Mouse (Mus musculus) stomach, postnatal 0 days (tissue): Measurements from ENCODE around the gene Pmm1.
A peak's percentile ranks its signal among the peaks of the same experiment; 100 is the strongest.

Experiments
- CTCF ChIP-seq: IDR thresholded peaks from 2 replicates; pipeline ENCODE4 v1.5.1; 2016; ENCODE audit warnings: antibody characterized with exemption, low read depth, mild to moderate bottlenecking, moderate library complexity
- EP300 ChIP-seq: optimal IDR thresholded peaks from 2 replicates; pipeline ENCODE3; 2016; ENCODE audit warnings: antibody characterized with exemption

DNA sequence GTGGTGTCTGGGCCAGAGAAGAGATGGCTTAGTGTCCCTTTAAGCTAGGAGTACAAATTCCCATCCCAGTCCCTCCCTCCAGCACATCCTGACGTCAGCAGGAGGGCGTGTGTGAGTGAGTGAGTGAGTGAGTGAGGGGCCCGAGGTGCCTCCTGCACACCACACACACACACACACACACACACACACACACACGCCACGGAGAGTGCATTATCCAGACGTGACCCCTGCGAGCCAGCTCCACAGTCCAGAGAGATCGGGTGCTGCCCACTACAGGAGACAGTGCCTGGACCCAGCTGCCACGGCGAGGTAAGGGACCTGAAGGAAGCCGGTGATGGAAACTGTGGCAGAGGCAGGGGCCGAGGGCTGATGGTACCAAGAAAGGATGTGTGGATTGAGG lies 24.1 kb downstream of the Pmm1 start, which contains the start of gene Csdc2:
- no peak for TF ChIP-seq EP300
- peak; percentile 49 for TF ChIP-seq CTCF
